Mouse (Mus musculus) stomach, embryonic 15.5 days (tissue): Measurements from ENCODE around the gene Lilr4b. TPM values are rescaled to one million over a fixed set of nuclear protein-coding genes. Genes with fewer than 3 reads are reported as not detected.

Source experiments
- ATAC-seq: fragments of 200-750 bp; cut with Nextera tagmentation; 2 replicates; pipeline ENCODE4 v1.8.0; 2017; ENCODE audit warnings: low read depth, moderate number of reproducible peaks, moderate TSS enrichment; ENCODE audit not compliant: insufficient read depth, low FRiP score
- H3K27ac ChIP-seq: fragments of 300-500 bp; sonication (generic); 2 replicates; pipeline ENCODE4 v1.5.1; 2015; ENCODE audit warnings: mild to moderate bottlenecking, inconsistent platforms
- H3K27me3 ChIP-seq: fragments of 300-500 bp; sonication (generic); replicated peaks from 2 replicates; pipeline ENCODE4 v1.6.1; 2015; ENCODE audit warnings: inconsistent platforms
- H3K36me3 ChIP-seq: fragments of 300-500 bp; sonication (generic); 2 replicates; pipeline ENCODE4 v1.6.1; 2015; ENCODE audit warnings: inconsistent platforms
- H3K4me1 ChIP-seq: fragments of 300-500 bp; sonication (generic); 2 replicates; pipeline ENCODE4 v1.6.1; 2015; ENCODE audit warnings: inconsistent platforms
- H3K4me2 ChIP-seq: fragments of 300-500 bp; sonication (generic); 2 replicates; pipeline ENCODE4 v1.6.1; 2015; ENCODE audit warnings: mild to moderate bottlenecking, inconsistent platforms
- H3K4me3 ChIP-seq: fragments of 300-500 bp; sonication (generic); replicated peaks from 2 replicates; pipeline ENCODE4 v1.5.1; 2015; ENCODE audit warnings: inconsistent platforms
- H3K9ac ChIP-seq: fragments of 300-500 bp; sonication (generic); 2 replicates; pipeline ENCODE4 v1.6.1; 2015; ENCODE audit warnings: inconsistent platforms
- H3K9me3 ChIP-seq: fragments of 300-500 bp; sonication (generic); 2 replicates; pipeline ENCODE4 v1.6.1; 2016; ENCODE audit warnings: inconsistent platforms
- WGBS: fragments of 180-500 bp; shearing (Covaris S2); methylation state at CpG from one replicate; pipeline ENCODE4 v1.1.7; 2015; 5-methylcytosine and 5-hydroxymethylcytosine counted together
- polyA plus RNA-seq: library from polyadenylated mRNA; unstranded; fragments of >200 nt; fragmentation: Nextera tagmentation; extraction: Ambion mirVana; gene quantifications from 2 replicates; pipeline ENCODE4 v1.2.1, GENCODE M21; 2015

The Lilr4b gene
- polyA plus RNA-seq, 1 experiment from 2014 or later: 2.1 TPM

GRCm38 (mm10) chr10:51526633-51527032 is 46.2 kb downstream of the Lilr4b start:
- H3K9ac ChIP-seq: no peak overlapping the region
- H3K4me3 ChIP-seq: no peak overlapping the region
- H3K9me3 ChIP-seq: no peaks in the 10 kb centered on the region
- WGBS: 70% methylated on average over 4 of the region's 4 CpGs
- H3K27me3 ChIP-seq: no peaks in the 10 kb centered on the region
- no peak overlapping the region for H3K27ac ChIP-seq
- H3K36me3 ChIP-seq: no peaks in the 10 kb centered on the region
- H3K4me2 ChIP-seq: no peak overlapping the region
- no peaks in the 10 kb centered on the region for H3K4me1 ChIP-seq
- ATAC-seq: no peak

GRCm38 (mm10) chr10:51528840-51529434 is 48.5 kb downstream of the Lilr4b start:
- Histone ChIP-seq H3K4me3 (no peak overlapping the region), H3K27ac (no peak overlapping the region), H3K27me3 (no peaks in the 10 kb centered on the region), H3K4me1 (no peaks in the 10 kb centered on the region), H3K36me3 (no peaks in the 10 kb centered on the region), H3K9ac (no peak overlapping the region), H3K9me3 (no peaks in the 10 kb centered on the region), H3K4me2 (no peak overlapping the region)
- no peak for ATAC-seq
- WGBS: 47% methylated on average over 8 of the region's 8 CpGs

- no peaks in the 10 kb centered on the region for H3K36me3 ChIP-seq
- H3K4me1 ChIP-seq: no peaks in the 10 kb centered on the region
- 61% methylated on average over 3 of the region's 3 CpGs for WGBS
- no peak for ATAC-seq
- H3K27ac ChIP-seq: no peak overlapping the region
- no peaks in the 10 kb centered on the region for H3K27me3 ChIP-seq
- H3K9ac ChIP-seq: no peak overlapping the region
- no peak overlapping the region for H3K4me2 ChIP-seq
- H3K4me3 ChIP-seq: no peak overlapping the region
- H3K9me3 ChIP-seq: no peaks in the 10 kb centered on the region
These were observed 49.1 kb downstream of the Lilr4b start for GRCm38 (mm10) chr10:51529497-51529896.

DNA sequence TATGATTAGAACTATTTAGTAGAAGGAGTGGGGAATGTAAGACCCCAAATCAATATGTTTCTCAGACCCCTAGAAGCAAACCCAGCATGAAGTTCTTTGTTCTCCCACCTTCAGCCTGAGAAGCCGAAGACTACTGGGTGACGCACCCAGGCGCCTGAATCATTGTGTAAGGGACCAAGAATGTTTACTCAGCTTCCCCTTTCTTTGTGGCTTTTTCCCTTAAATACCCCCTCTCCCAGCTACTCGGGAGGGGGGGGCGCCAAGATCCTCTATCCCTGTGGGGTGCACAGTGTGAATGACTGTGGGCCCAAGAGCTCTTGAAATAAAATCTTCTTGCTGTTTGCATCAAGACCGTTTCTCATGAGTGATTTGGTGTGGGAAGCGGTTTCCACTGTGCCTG is 50.4 kb downstream of the Lilr4b start:
- Histone ChIP-seq H3K36me3 (no peaks in the 10 kb centered on the region), H3K27me3 (no peaks in the 10 kb centered on the region), H3K4me2 (no peak overlapping the region), H3K4me1 (no peaks in the 10 kb centered on the region), H3K9me3 (no peaks in the 10 kb centered on the region), H3K9ac (no peak overlapping the region), H3K27ac (no peak overlapping the region), H3K4me3 (no peak overlapping the region)
- 83% methylated on average over 7 of the region's 7 CpGs for WGBS
- no peak for ATAC-seq

Other genes with a start within 250 kb of the Lilr4b start
- gene Gm49339, start within 50 bp of the Lilr4b start, polyA plus RNA-seq: 0.59 and 0.82 TPM in 2 replicates
- 5.1 and 5.4 TPM in 2 replicates for gene Lilrb4a, start 10.3 kb downstream of the Lilr4b start, polyA plus RNA-seq
- gene Fam162b, start 109.9 kb downstream of the Lilr4b start, polyA plus RNA-seq: 30.6 and 32.0 TPM in 2 replicates
- 0.05 and 0.10 TPM in 2 replicates for gene Gprc6a, start 150.8 kb downstream of the Lilr4b start, polyA plus RNA-seq
- 1.4 and 2.8 TPM in 2 replicates for gene Rfx6, start 197.1 kb downstream of the Lilr4b start, polyA plus RNA-seq